Mouse (Mus musculus) regulatory T cell (primary cell): ENCODE results near the gene Lpo.

ENCODE experiments used
- in situ Hi-C: fragments of 300-600 bp; cut with MboI, MseI; formaldehyde crosslinking; loops from one replicate; pipeline ENCODE4 v1.15.1; 2025; ENCODE audit warnings: high pct_unique_total_duplicates

Gene Lpo

GRCm38 (mm10) chr11:87758957-87759608 lies 69.0 kb downstream of the Lpo start:
- in situ Hi-C loops = no loop called here

GRCm38 (mm10) chr11:87758161-87758911 lies 69.8 kb downstream of the Lpo start:
- in situ Hi-C loops = no loop called here

GRCm38 (mm10) chr11:87757001-87757954 lies 70.8 kb downstream of the Lpo start:
- in situ Hi-C loops = no loop called here
